Mouse (Mus musculus): Measurements from ENCODE around the gene Ntn4. TPM values are rescaled to one million over a fixed set of nuclear protein-coding genes. Genes with fewer than 3 reads are reported as not detected.

Ntn4 gene
- polyA plus RNA-seq, 1 experiment, result 0.48 TPM

DNA sequence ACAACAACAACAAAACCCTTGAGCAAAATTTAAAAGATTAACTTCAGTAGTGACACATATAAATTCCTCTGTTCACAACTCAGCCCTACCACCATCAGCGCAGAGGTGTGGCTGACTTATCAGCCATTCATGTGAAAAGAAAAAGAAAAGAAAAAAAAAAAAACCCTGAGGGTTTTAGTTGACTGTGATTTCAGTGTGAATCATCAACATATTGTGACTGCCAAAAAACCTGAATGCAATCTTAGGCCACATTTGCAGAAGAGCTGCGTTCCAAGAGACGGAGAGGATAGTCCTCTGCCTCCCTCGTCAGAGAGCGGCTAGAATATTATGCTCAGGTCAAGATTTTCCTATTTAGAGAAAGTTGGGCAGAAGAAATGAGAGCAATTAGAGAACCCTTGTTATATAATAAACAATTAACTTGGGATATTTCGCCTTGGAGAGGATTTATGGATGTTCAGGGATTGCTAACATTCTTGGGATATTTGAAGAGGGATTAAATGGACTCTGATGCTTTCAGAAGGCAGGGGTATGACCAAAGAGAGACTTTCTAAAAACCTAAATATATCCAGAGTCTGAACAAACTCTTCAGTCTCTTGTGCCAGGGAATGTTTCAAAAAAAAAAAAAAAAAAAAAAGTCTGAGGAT, 21.0 kb downstream of the Ntn4 start:
- peak; percentile 59 for TF ChIP-seq FOSL1 (IDR thresholded peaks at IDR 0.05; ENCODE audit: insufficient read depth, low read length, poor library complexity, severe bottlenecking)
- peak; percentile 40 for TF ChIP-seq CEBPB (IDR thresholded peaks at IDR 0.05; ENCODE audit: low read depth)
- TF ChIP-seq MYOD1 (IDR thresholded peaks at IDR 0.05; ENCODE audit: control insufficient read depth, insufficient read length, low read depth), result no peak
- Histone ChIP-seq H3K4me3 (ENCODE audit: insufficient read depth, poor library complexity, severe bottlenecking) (no peak overlapping the region), H3K36me3 (ENCODE audit: control insufficient read depth, insufficient read depth) (no peaks in the 10 kb centered on the region), H3K79me2 (ENCODE audit: control insufficient read depth, insufficient read depth) (no peaks in the 10 kb centered on the region), H3K27me3 (ENCODE audit: control insufficient read depth, insufficient read depth, insufficient read length) (no peaks in the 10 kb centered on the region), H3ac (ENCODE audit: control insufficient read depth, insufficient read length, low read depth) (no peak overlapping the region), H3K79me3 (ENCODE audit: low read depth) (no peaks in the 10 kb centered on the region)

DNA sequence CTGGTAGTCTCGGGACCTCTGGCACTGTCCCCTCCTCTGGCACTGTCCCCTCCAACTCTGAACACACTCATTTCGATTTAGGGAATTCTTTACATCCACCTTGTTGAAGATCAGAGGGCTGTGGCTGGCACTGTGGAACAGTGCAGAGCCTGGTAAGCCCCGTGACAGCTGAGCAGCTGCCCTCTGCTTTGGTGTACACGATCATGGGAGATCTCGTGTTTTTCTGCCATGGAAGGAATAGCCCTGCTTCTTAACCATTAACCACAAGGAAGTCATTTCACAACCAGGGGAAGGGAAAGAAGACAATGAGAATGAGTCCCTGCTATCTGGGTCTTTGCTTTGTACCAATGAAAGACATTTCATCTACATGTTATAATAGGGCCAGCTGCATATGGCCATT, 21.5 kb downstream of the Ntn4 start:
- no peak for TF ChIP-seq MYOD1 (IDR thresholded peaks at IDR 0.05; ENCODE audit: control insufficient read depth, insufficient read length, low read depth)
- no peak for TF ChIP-seq MAX (IDR thresholded peaks at IDR 0.05)
- no peak for TF ChIP-seq FOSL1 (IDR thresholded peaks at IDR 0.05; ENCODE audit: insufficient read depth, low read length, poor library complexity, severe bottlenecking)
- no peak for TF ChIP-seq CTCF (IDR thresholded peaks at IDR 0.05; ENCODE audit: control insufficient read depth, insufficient read depth, insufficient read length)
- TF ChIP-seq USF1 (IDR thresholded peaks at IDR 0.05; ENCODE audit: low read depth), result no peak
- no peak for TF ChIP-seq CEBPB (IDR thresholded peaks at IDR 0.05; ENCODE audit: low read depth)
- TF ChIP-seq MYOG (IDR thresholded peaks at IDR 0.05; ENCODE audit: control insufficient read depth, extremely low read depth, insufficient read length), result no peak
- H3K27me3 ChIP-seq (ENCODE audit: control insufficient read depth, insufficient read depth, insufficient read length), result no peaks in the 10 kb centered on the region
- no peaks in the 10 kb centered on the region for H3K36me3 ChIP-seq (ENCODE audit: control insufficient read depth, insufficient read depth)
- H3K4me3 ChIP-seq (ENCODE audit: insufficient read depth, poor library complexity, severe bottlenecking), result no peak overlapping the region
- H3K79me2 ChIP-seq (ENCODE audit: control insufficient read depth, insufficient read depth), result no peaks in the 10 kb centered on the region
- H3ac ChIP-seq (ENCODE audit: control insufficient read depth, insufficient read length, low read depth), result no peak overlapping the region
- H3K79me3 ChIP-seq (ENCODE audit: low read depth), result no peaks in the 10 kb centered on the region

DNA sequence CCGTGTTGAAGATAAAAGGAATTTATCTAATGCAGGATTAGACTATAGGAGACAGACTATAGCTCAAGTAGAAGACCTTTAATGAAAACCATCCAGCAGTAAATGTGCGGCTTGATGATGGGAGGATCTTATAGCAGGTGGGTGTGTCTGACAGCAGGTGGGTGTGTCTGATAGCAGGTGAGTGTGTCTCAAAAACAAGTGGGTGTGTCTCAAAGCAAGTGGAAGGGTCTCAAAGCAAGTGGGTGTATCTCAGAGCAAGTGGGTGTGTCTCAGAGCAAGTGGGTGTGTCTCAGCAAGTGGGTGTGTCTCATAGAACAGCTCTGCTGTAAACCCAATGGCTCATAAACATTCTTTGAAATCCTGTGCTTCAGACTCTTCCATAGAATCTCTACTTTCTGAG, 25.7 kb downstream of the Ntn4 start:
- Histone ChIP-seq H3K27me3 (ENCODE audit: control insufficient read depth, insufficient read depth, insufficient read length) (no peaks in the 10 kb centered on the region), H3ac (ENCODE audit: control insufficient read depth, insufficient read length, low read depth) (no peak overlapping the region), H3K4me3 (ENCODE audit: insufficient read depth, poor library complexity, severe bottlenecking) (no peak overlapping the region), H3K36me3 (ENCODE audit: control insufficient read depth, insufficient read depth) (no peaks in the 10 kb centered on the region), H3K79me3 (ENCODE audit: low read depth) (no peaks in the 10 kb centered on the region), H3K79me2 (ENCODE audit: control insufficient read depth, insufficient read depth) (no peaks in the 10 kb centered on the region)
- TF ChIP-seq MAX (IDR thresholded peaks at IDR 0.05), result no peak
- TF ChIP-seq FOSL1 (IDR thresholded peaks at IDR 0.05; ENCODE audit: insufficient read depth, low read length, poor library complexity, severe bottlenecking), result no peak
- TF ChIP-seq MYOD1 (IDR thresholded peaks at IDR 0.05; ENCODE audit: control insufficient read depth, insufficient read length, low read depth), result no peak

DNA sequence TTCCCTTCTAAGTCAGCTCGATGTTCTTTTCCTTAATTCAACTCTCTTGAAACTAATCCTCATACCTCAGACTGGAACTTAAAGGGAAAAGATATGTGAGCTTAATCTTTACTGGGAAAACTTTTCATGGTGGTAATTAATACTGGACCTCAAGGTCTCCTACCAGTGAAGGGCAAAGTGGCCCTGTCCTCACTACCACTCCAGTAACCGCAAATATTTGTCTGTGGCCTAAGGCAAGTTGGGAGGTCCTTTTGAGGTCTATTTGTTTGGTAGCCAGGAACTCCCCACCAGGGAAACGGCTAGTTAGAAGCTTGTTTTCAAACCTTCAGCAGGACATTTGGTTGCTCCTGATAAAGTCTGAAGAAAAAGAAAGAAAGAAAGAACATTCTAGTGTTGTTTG, 26.5 kb downstream of the Ntn4 start:
- H3K4me3 ChIP-seq (ENCODE audit: insufficient read depth, poor library complexity, severe bottlenecking), result no peak overlapping the region
- no peaks in the 10 kb centered on the region for H3K79me3 ChIP-seq (ENCODE audit: low read depth)
- H3ac ChIP-seq (ENCODE audit: control insufficient read depth, insufficient read length, low read depth), result no peak overlapping the region
- H3K79me2 ChIP-seq (ENCODE audit: control insufficient read depth, insufficient read depth), result no peaks in the 10 kb centered on the region
- H3K27me3 ChIP-seq (ENCODE audit: control insufficient read depth, insufficient read depth, insufficient read length), result no peaks in the 10 kb centered on the region
- TF ChIP-seq USF1 (IDR thresholded peaks at IDR 0.05; ENCODE audit: low read depth), result no peak
- TF ChIP-seq MYOG (IDR thresholded peaks at IDR 0.05; ENCODE audit: control insufficient read depth, extremely low read depth, insufficient read length), result no peak
- TF ChIP-seq MAX (IDR thresholded peaks at IDR 0.05), result no peak
- TF ChIP-seq FOSL1 (IDR thresholded peaks at IDR 0.05; ENCODE audit: insufficient read depth, low read length, poor library complexity, severe bottlenecking), result no peak
- no peak for TF ChIP-seq MYOD1 (IDR thresholded peaks at IDR 0.05; ENCODE audit: control insufficient read depth, insufficient read length, low read depth)
- no peak for TF ChIP-seq CEBPB (IDR thresholded peaks at IDR 0.05; ENCODE audit: low read depth)
- no peak for TF ChIP-seq CTCF (IDR thresholded peaks at IDR 0.05; ENCODE audit: control insufficient read depth, insufficient read depth, insufficient read length)
- no peaks in the 10 kb centered on the region for H3K36me3 ChIP-seq (ENCODE audit: control insufficient read depth, insufficient read depth)

DNA sequence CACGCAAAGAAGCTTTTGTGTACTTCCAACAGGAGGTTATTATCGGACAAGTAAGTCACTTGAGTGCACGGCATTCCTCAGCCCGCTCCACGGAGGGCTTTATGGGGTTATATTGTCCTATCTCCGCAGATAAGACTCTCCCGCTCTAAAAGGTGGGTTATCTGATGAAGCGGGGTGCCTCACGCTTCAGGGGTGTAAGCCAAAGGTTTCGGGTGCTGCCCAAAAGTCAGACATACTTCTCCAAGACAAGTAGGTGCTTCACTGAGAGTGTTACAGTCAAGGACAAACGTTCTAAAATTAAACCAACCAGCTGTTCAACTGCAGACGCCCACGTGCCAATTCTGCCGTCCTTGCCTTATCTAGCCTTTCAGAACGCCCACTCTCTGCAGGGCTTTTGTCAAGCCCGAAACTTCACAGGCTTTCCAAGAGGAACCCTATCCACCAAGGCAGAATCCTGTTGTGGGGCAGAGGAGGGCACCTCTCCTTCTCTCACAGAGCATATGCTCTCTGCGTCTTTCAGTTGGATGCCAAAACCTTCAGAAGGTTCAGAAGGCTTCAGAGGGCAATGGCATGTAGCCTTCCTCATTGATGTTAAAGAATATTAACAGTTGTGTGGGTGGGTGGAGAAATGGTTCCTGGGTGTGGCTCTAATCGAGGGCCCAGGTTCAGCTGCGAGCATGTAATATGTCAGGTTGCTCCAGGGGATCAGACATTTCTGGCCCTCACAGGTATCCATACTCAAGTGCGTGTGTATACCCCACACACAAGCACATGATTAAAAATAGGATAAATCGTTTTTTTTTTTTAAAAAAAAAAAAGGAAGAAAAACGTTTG, 32.4 kb downstream of the Ntn4 start:
- TF ChIP-seq MYOG (IDR thresholded peaks at IDR 0.05; ENCODE audit: control insufficient read depth, extremely low read depth, insufficient read length) (no peak), CTCF (IDR thresholded peaks at IDR 0.05; ENCODE audit: control insufficient read depth, insufficient read depth, insufficient read length) (no peak), USF1 (IDR thresholded peaks at IDR 0.05; ENCODE audit: low read depth) (peak; percentile 7), CEBPB (IDR thresholded peaks at IDR 0.05; ENCODE audit: low read depth) (no peak), MYOD1 (IDR thresholded peaks at IDR 0.05; ENCODE audit: control insufficient read depth, insufficient read length, low read depth) (no peak), FOSL1 (IDR thresholded peaks at IDR 0.05; ENCODE audit: insufficient read depth, low read length, poor library complexity, severe bottlenecking) (no peak)
- Histone ChIP-seq H3K27me3 (ENCODE audit: control insufficient read depth, insufficient read depth, insufficient read length) (no peaks in the 10 kb centered on the region), H3K36me3 (ENCODE audit: control insufficient read depth, insufficient read depth) (no peaks in the 10 kb centered on the region), H3K79me2 (ENCODE audit: control insufficient read depth, insufficient read depth) (no peaks in the 10 kb centered on the region), H3ac (ENCODE audit: control insufficient read depth, insufficient read length, low read depth) (no peak overlapping the region), H3K4me3 (ENCODE audit: insufficient read depth, poor library complexity, severe bottlenecking) (no peak overlapping the region), H3K79me3 (ENCODE audit: low read depth) (no peaks in the 10 kb centered on the region)
